Mouse (Mus musculus) retina, postnatal 7 days (tissue): ENCODE data around the gene Aldh6a1.

Experiments
- DNase-seq: peaks from one replicate; pipeline ENCODE4 v3.0.0-alpha.2; 2012; ENCODE audit warnings: low read depth, low spot score

Aldh6a1 gene

GRCm38 (mm10) chr12:84408819-84409507 is 41.8 kb downstream of the Aldh6a1 start, which contains the start of the genes Entpd5 and Bbof1:
TSS of gene Entpd5 (minus strand) at chr12:84409029.
TSS of gene Bbof1 (plus strand) at chr12:84409071.
- DNase-seq = peak; percentile 90

- DNase-seq = no peak
These were observed 42.7 kb downstream of the Aldh6a1 start for GRCm38 (mm10) chr12:84407874-84408818.

- DNase-seq = no peak
These were observed 43.5 kb downstream of the Aldh6a1 start for GRCm38 (mm10) chr12:84407259-84407658.

- DNase-seq = peak; percentile 29
These were observed 46.3 kb downstream of the Aldh6a1 start for GRCm38 (mm10) chr12:84404541-84404940.

- no peak for DNase-seq
These were observed 47.9 kb downstream of the Aldh6a1 start for GRCm38 (mm10) chr12:84402923-84403322.

- DNase-seq = no peak
These were observed 50.2 kb downstream of the Aldh6a1 start for GRCm38 (mm10) chr12:84400653-84401052.

- DNase-seq = no peak
These were observed 50.7 kb downstream of the Aldh6a1 start for GRCm38 (mm10) chr12:84400068-84400467.

- no peak for DNase-seq
These were observed 51.1 kb downstream of the Aldh6a1 start for GRCm38 (mm10) chr12:84399663-84400062.

- no peak for DNase-seq
These were observed 51.7 kb downstream of the Aldh6a1 start for GRCm38 (mm10) chr12:84399135-84399534.

GRCm38 (mm10) chr12:84398629-84399028 is 52.2 kb downstream of the Aldh6a1 start:
- no peak for DNase-seq

GRCm38 (mm10) chr12:84397685-84398084 is 53.1 kb downstream of the Aldh6a1 start:
- no peak for DNase-seq

- DNase-seq = no peak
These were observed 53.7 kb downstream of the Aldh6a1 start for GRCm38 (mm10) chr12:84396947-84397679.

- DNase-seq = no peak
These were observed 57.0 kb downstream of the Aldh6a1 start for GRCm38 (mm10) chr12:84393847-84394246.

- no peak for DNase-seq
These were observed 58.1 kb downstream of the Aldh6a1 start for GRCm38 (mm10) chr12:84392681-84393080.

- DNase-seq = no peak
These were observed 60.5 kb downstream of the Aldh6a1 start for GRCm38 (mm10) chr12:84390336-84390735.

GRCm38 (mm10) chr12:84388774-84389400 is 61.9 kb downstream of the Aldh6a1 start:
- DNase-seq = no peak

GRCm38 (mm10) chr12:84388097-84388496 is 62.7 kb downstream of the Aldh6a1 start:
- no peak for DNase-seq

- no peak for DNase-seq
These were observed 65.4 kb downstream of the Aldh6a1 start for GRCm38 (mm10) chr12:84385408-84385807.

GRCm38 (mm10) chr12:84384644-84385081 is 66.1 kb downstream of the Aldh6a1 start:
- DNase-seq = no peak

- DNase-seq = no peak
These were observed 68.4 kb downstream of the Aldh6a1 start for GRCm38 (mm10) chr12:84382369-84382768.
